Mouse (Mus musculus): Measurements from ENCODE around the gene Gm10638.

- TF ChIP-seq CTCF (IDR thresholded peaks at IDR 0.05; ENCODE audit: extremely low read depth, insufficient read length, insufficient replicate concordance, low read depth, low read length) (no peak), POLR2A (IDR thresholded peaks at IDR 0.05; ENCODE audit: low read depth, low read length) (no peak)
Measured at GRCm38 (mm10) chr8:86786498-86786897, 41.0 kb downstream of the Gm10638 start.
